Mouse (Mus musculus) midbrain, embryonic 14.5 days (tissue): ENCODE results near the gene Kndc1. TPM values are rescaled to one million over a fixed set of nuclear protein-coding genes. Genes with fewer than 3 reads are reported as not detected.

Source experiments
- ATAC-seq: fragments of 200-750 bp; cut with Nextera tagmentation; 2 replicates; pipeline ENCODE4 v1.8.0; 2017; ENCODE audit warnings: moderate number of reproducible peaks, moderate library complexity; ENCODE audit not compliant: low FRiP score, low TSS enrichment
- DNase-seq: peaks from one replicate; pipeline ENCODE4 v3.0.0-alpha.2; 2015
- H3K27ac ChIP-seq: fragments of 300-500 bp; sonication (generic); replicated peaks from 2 replicates; pipeline ENCODE4 v1.5.1; 2014; ENCODE audit warnings: mild to moderate bottlenecking, low read depth, low read length, moderate library complexity
- H3K27me3 ChIP-seq: fragments of 300-500 bp; sonication (generic); 2 replicates; pipeline ENCODE4 v1.6.1; 2014; ENCODE audit warnings: low read length, control low read depth, mixed read lengths; ENCODE audit not compliant: control insufficient read depth, insufficient read depth
- H3K36me3 ChIP-seq: fragments of 300-500 bp; sonication (generic); 2 replicates; pipeline ENCODE4 v1.6.1; 2014; ENCODE audit warnings: low read length, control low read depth; ENCODE audit not compliant: control insufficient read depth, insufficient read depth
- H3K4me1 ChIP-seq: fragments of 300-500 bp; sonication (generic); 2 replicates; pipeline ENCODE4 v1.6.1; 2014; ENCODE audit warnings: mild to moderate bottlenecking, antibody characterized with exemption, low read length, control low read depth; ENCODE audit not compliant: control insufficient read depth, insufficient read depth
- H3K4me2 ChIP-seq: fragments of 300-500 bp; sonication (generic); 2 replicates; pipeline ENCODE4 v1.6.1; 2014; ENCODE audit warnings: mild to moderate bottlenecking, low read length, moderate library complexity
- H3K4me3 ChIP-seq: fragments of 300-500 bp; sonication (generic); replicated peaks from 2 replicates; pipeline ENCODE4 v1.5.1; 2014; ENCODE audit warnings: low read depth, low read length
- H3K9ac ChIP-seq: fragments of 300-500 bp; sonication (generic); replicated peaks from 2 replicates; pipeline ENCODE4 v1.6.1; 2014; ENCODE audit warnings: mild to moderate bottlenecking, low read length, moderate library complexity
- H3K9me3 ChIP-seq: fragments of 300-500 bp; sonication (generic); 2 replicates; pipeline ENCODE4 v1.6.1; 2016; ENCODE audit warnings: low read length, control low read depth, mixed read lengths; ENCODE audit not compliant: control insufficient read depth
- WGBS: fragments of 180-500 bp; shearing (Covaris S2); extraction: QIAGEN DNeasy Blood & Tissue Kit; methylation state at CpG from one replicate; pipeline ENCODE4 v1.1.7; 2014; 5-methylcytosine and 5-hydroxymethylcytosine counted together
- polyA plus RNA-seq: library from polyadenylated mRNA; unstranded; fragments of >200 nt; fragmentation: Nextera tagmentation; extraction: Ambion mirVana; gene quantifications from 2 replicates; pipeline ENCODE4 v1.2.1, GENCODE M21; 2014

Gene Kndc1
- polyA plus RNA-seq, 1 experiment from 2014 or later = 20.6 TPM

DNA sequence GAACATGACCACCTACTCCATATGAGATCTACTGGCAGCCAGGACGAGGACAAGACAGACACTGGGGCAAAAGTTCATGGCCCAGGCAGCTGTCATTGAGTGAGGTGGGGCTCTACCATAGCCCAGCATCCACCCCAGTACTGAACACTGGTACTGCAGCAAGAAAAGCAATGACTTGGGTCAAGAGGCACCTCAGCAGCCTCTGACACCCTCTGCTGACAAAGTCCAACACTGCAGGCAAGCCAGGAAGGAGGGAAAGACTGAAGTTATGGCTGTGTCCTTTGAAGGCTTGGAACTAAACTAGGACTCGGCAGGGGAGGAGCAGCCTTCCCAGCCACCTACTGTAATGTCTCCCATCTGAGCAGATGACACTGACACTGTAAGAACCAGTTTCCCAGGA lies 30.2 kb upstream of the Kndc1 start:
- no peak for DNase-seq
- WGBS = 61% methylated on average over 2 of the region's 2 CpGs
- H3K27me3 ChIP-seq = no peaks in the 10 kb centered on the region

DNA sequence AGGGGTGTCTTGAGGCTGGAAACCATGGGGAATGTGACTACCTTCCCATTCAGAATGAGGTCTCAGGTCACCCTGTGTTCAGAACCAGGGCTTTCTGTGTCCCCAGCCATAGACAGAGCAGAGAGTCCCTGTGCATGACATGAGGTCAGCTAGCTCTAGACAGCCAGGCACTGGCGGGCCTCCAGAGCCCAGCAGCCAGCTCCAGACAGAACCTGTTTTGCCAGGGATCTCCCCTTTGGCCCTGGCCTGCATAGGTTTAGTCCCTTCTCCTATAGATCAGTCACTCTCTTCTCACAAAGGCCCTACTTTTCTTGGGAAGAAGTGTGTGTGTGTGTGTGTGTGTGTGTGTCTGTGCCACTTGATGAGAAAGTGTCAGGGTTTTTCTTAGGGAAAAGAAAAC lies 29.6 kb upstream of the Kndc1 start:
- Histone ChIP-seq H3K27ac (no peak overlapping the region), H3K9ac (no peak overlapping the region), H3K4me2 (no peak overlapping the region), H3K4me3 (no peak overlapping the region), H3K36me3 (no peaks in the 10 kb centered on the region), H3K27me3 (no peaks in the 10 kb centered on the region), H3K4me1 (no peaks in the 10 kb centered on the region), H3K9me3 (no peaks in the 10 kb centered on the region)
- WGBS = 56% methylated on average over 1 of the region's 1 CpGs
- no peak for DNase-seq
- no peak for ATAC-seq

More for the DNA sequence above, 30.2 kb upstream of the Kndc1 start:
- H3K9ac ChIP-seq = no peak overlapping the region
- H3K4me2 ChIP-seq = no peak overlapping the region
- no peaks in the 10 kb centered on the region for H3K4me1 ChIP-seq
- H3K27ac ChIP-seq = no peak overlapping the region
- ATAC-seq = no peak
- H3K9me3 ChIP-seq = no peaks in the 10 kb centered on the region
- no peaks in the 10 kb centered on the region for H3K36me3 ChIP-seq
- no peak overlapping the region for H3K4me3 ChIP-seq

DNA sequence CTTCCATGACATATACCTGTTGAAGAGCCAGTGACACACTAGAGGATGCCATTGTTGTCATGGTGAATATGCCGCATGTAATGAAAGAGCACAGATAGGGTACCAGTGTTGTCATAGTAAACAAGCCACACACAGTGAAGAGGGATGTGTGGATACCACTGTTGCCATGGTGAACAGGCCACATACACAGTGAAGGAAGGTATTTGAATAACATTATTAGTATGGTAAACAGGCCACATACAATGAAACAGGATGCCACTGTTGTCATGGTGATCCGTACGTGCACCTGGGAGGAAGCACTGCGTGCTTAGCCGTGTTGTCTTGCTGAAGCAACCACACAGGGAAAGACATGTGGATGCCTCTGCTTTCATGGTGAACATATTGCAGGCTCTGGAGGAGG lies 23.5 kb upstream of the Kndc1 start:
- H3K27ac ChIP-seq = no peak overlapping the region; the same call in 1 of the 2 replicates
- DNase-seq = peak; percentile 50
- H3K9me3 ChIP-seq = no peaks in the 10 kb centered on the region
- H3K4me1 ChIP-seq = no peaks in the 10 kb centered on the region
- no peak overlapping the region for H3K9ac ChIP-seq
- H3K36me3 ChIP-seq = peaks cover 8% of the 10 kb centered on the region; the same call in 1 of the 2 replicates
- peak; percentile 27; the same call in 1 of the 2 replicates for ATAC-seq
- H3K4me2 ChIP-seq = no peak overlapping the region
- WGBS = 61% methylated on average over 5 of the region's 5 CpGs
- H3K4me3 ChIP-seq = no peak overlapping the region
- no peaks in the 10 kb centered on the region for H3K27me3 ChIP-seq

DNA sequence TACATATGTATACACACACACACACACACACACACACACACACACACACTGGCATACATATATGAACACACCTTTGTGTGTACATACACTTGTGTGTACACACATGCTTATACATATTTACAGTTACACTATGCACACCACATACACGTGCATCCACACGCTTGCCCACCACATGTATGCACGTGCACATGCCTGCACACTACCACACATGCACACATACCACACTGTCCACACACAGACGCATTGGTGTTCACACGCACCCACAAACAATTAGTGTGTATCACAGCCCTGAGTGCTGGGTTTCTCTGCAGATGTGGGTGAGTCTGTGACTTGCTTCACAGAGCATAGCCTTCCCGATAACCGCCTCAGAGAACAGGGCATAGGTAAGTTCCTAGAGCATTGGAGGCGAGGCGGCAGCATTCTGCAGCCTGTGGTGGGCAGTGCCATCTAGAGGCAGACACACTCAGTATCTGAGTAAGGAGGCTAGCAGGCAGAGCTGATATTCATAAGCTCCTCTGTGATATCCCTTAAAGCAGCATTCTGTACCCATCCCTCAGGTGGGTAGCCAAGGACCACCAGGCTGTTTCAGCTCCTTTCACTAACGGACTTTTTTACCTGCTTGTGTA lies 17.2 kb upstream of the Kndc1 start:
- Histone ChIP-seq H3K4me2 (no peak overlapping the region), H3K9ac (no peak overlapping the region), H3K4me3 (no peak overlapping the region), H3K36me3 (peaks cover 10% of the 10 kb centered on the region; the same call in 1 of the 2 replicates), H3K27me3 (no peaks in the 10 kb centered on the region), H3K9me3 (no peaks in the 10 kb centered on the region), H3K27ac (0 out of 2 replicates have a peak overlapping the region, but pooled peaks have one; percentile 49), H3K4me1 (no peaks in the 10 kb centered on the region)
- ATAC-seq = peak; percentile 48; the same call in 1 of the 2 replicates
- WGBS = 68% methylated on average over 10 of the region's 10 CpGs
- peak; percentile 85 for DNase-seq

DNA sequence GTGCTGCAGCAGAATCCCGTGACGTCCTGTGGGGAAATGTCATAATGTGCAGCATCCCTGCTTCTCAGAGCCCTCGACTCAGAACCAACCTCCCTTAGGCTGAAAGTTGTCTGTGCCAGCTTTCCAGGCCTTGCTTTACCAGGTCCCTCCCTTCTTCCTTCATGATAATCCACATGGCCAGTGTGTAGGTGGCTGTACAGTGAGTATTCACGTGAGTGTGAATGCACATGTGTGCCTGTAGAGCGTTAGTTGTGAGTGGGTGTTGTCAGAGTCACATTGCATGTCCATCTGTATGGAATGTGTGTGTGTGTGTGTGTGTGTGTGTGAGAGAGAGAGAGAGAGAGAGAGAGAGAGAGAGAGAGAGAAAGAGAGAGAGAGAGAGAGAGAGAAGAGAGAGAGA lies 16.4 kb upstream of the Kndc1 start:
- Histone ChIP-seq H3K4me3 (no peak overlapping the region), H3K27me3 (no peaks in the 10 kb centered on the region), H3K27ac (no peak overlapping the region), H3K9ac (no peak overlapping the region), H3K9me3 (no peaks in the 10 kb centered on the region), H3K4me2 (no peak overlapping the region), H3K4me1 (no peaks in the 10 kb centered on the region), H3K36me3 (peaks cover 10% of the 10 kb centered on the region; the same call in 1 of the 2 replicates)
- WGBS = 75% methylated on average over 5 of the region's 5 CpGs
- ATAC-seq (no peak), DNase-seq (no peak)

DNA sequence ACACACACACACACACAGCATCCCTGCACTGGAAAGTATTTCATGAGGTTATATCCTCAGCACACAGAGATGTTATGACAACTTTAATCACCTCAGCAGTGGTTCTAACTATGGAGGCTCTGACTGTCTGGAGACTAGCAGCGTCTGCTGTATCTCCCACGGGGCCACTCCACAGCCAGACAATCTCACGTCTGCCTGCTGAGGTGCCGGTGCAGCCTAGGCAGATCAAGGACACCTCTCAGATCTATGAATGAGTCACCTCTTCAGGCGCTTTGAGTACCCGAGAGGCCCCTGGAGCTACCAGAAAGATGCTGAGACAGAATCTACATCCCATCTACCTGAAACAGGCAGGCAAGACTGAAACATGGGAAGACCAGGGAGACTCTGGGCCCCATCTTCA lies 15.9 kb upstream of the Kndc1 start:
- H3K4me3 ChIP-seq = no peak overlapping the region
- H3K27me3 ChIP-seq = no peaks in the 10 kb centered on the region
- H3K36me3 ChIP-seq = peaks cover 10% of the 10 kb centered on the region; the same call in 1 of the 2 replicates
- H3K4me1 ChIP-seq = no peaks in the 10 kb centered on the region
- DNase-seq (no peak), ATAC-seq (no peak)
- no peak overlapping the region for H3K9ac ChIP-seq
- no peak overlapping the region for H3K27ac ChIP-seq
- 63% methylated on average over 6 of the region's 6 CpGs for WGBS
- no peak overlapping the region for H3K4me2 ChIP-seq
- H3K9me3 ChIP-seq = no peaks in the 10 kb centered on the region

DNA sequence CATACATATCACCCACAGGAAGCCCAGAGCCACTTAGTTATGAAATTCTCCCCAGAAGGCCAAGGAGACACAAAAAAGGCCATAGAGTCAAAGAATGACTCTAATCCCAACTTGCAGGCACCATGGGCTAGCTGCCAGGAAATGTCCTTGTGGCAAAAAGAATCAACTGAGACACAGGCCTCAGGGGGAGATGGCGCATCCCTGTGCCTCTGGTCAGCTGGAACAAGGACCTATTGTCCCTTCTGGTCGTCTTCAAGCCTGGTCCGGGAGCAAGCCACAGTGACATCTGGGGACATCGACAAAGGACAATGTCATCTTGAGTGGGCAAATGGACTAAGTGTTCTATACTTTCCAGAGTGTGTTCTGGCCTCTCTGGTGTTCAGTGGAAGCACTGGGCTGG lies 11.0 kb upstream of the Kndc1 start:
- Histone ChIP-seq H3K4me1 (no peaks in the 10 kb centered on the region), H3K4me2 (no peak overlapping the region), H3K27ac (no peak overlapping the region), H3K4me3 (no peak overlapping the region), H3K27me3 (no peaks in the 10 kb centered on the region), H3K9ac (no peak overlapping the region), H3K36me3 (no peaks in the 10 kb centered on the region), H3K9me3 (no peaks in the 10 kb centered on the region)
- 86% methylated on average over 4 of the region's 4 CpGs for WGBS
- DNase-seq = no peak
- no peak for ATAC-seq

DNA sequence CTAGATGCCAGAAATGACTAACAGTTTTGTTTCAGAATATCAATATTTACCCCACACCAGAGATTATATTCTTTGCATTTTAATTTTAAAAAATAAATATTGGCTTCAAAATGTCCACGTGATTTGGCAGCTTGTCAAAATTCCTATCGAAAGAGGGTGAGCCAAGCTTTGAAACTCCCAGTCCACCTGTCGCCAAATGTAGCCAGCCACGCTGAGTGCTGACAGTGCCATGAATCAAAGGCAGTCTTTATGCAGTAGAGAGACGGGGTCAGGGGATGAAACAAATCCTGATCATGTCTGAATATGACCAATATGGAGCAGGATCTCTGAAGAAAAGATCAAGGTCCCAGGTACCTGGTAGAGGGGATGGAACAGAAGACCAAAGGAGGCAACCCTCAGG lies 2.7 kb upstream of the Kndc1 start:
- Histone ChIP-seq H3K9me3 (no peaks in the 10 kb centered on the region), H3K4me3 (no peak overlapping the region)
- ATAC-seq = no peak

DNA sequence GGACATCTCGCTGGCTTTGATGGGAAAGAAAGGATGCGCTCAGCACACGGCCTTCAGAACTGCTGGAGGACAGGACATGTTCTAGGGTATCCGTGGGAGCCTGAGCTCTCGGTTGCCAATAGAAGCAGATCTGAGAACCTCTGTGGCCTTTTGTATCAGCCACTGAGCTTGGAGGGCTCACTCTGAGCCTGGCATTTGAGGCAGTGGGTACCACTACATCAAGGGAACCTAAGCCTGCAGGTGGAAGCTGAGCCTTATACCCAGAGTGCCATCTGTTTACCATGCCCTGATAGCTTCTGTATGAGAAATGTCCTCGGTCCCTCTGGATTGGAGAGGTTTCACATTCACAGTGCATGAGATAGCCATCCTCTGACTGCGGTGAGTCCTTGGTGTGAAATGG lies 1.8 kb downstream of the Kndc1 start:
- no peak for ATAC-seq
- H3K4me3 ChIP-seq = no peak overlapping the region; the same call in 1 of the 2 replicates
- 72% methylated on average over 7 of the region's 7 CpGs for WGBS

More for the DNA sequence above, 2.7 kb upstream of the Kndc1 start:
- H3K27ac ChIP-seq = no peak overlapping the region
- 0 out of 2 replicates have a peak, but pooled peaks cover 9% of the 10 kb centered on the region for H3K27me3 ChIP-seq
- WGBS = 80% methylated on average over 5 of the region's 5 CpGs
- no peak overlapping the region for H3K4me2 ChIP-seq
- H3K4me1 ChIP-seq = 0 out of 2 replicates have a peak, but pooled peaks cover 8% of the 10 kb centered on the region
- no peaks in the 10 kb centered on the region for H3K36me3 ChIP-seq
- DNase-seq = no peak
- no peak overlapping the region for H3K9ac ChIP-seq

More for the DNA sequence above, 1.8 kb downstream of the Kndc1 start:
- H3K36me3 ChIP-seq = no peaks in the 10 kb centered on the region
- no peak for DNase-seq
- H3K27me3 ChIP-seq = 0 out of 2 replicates have a peak, but pooled peaks cover 9% of the 10 kb centered on the region
- H3K4me1 ChIP-seq = 0 out of 2 replicates have a peak, but pooled peaks cover 8% of the 10 kb centered on the region
- H3K4me2 ChIP-seq = peak overlapping the region; percentile 76
- no peak overlapping the region for H3K27ac ChIP-seq
- H3K9ac ChIP-seq = peak overlapping the region; percentile 16; the same call in 1 of the 2 replicates
- H3K9me3 ChIP-seq = no peaks in the 10 kb centered on the region
